Mouse (Mus musculus) G1E (cell line): ENCODE results near the gene Gm20431. TPM values are rescaled to one million over a fixed set of nuclear protein-coding genes. Genes with fewer than 3 reads are reported as not detected.
A peak's percentile ranks its signal among the peaks of the same experiment; 100 is the strongest.

ENCODE experiments used
- ATAC-seq: 2 replicates; pipeline ENCODE4 v1.8.0; 2016; ENCODE audit warnings: mild to moderate bottlenecking; ENCODE audit not compliant: insufficient number of reproducible peaks, poor library complexity, low FRiP score, severe bottlenecking; ENCODE audit errors: extremely low read depth
- DNase-seq: peaks from one replicate; pipeline ENCODE4 v3.0.0; 2012; ENCODE audit warnings: low spot score
- H3K27me3 ChIP-seq: 2 replicates; pipeline ENCODE4 v1.6.1; 2012; ENCODE audit warnings: mild to moderate bottlenecking, low read length, inconsistent platforms; ENCODE audit not compliant: insufficient read depth
- H3K36me3 ChIP-seq: replicated peaks from 2 replicates; pipeline ENCODE3; 2012; ENCODE audit warnings: mild to moderate bottlenecking, inconsistent platforms
- H3K4me1 ChIP-seq: 2 replicates; pipeline ENCODE4 v1.6.1; 2012; ENCODE audit warnings: low read depth, low read length, inconsistent platforms, mixed read lengths; ENCODE audit not compliant: insufficient read depth
- H3K4me3 ChIP-seq: 2 replicates; pipeline ENCODE4 v1.5.1; 2012; ENCODE audit warnings: low read depth, mild to moderate bottlenecking, inconsistent platforms, low read length, moderate library complexity, mixed read lengths
- H3K9me3 ChIP-seq: replicated peaks from 2 replicates; pipeline ENCODE4 v1.6.1; 2012; ENCODE audit warnings: inconsistent platforms
- CTCF ChIP-seq: IDR thresholded peaks from 2 replicates; pipeline ENCODE4 v1.5.1; 2012; ENCODE audit warnings: low read depth, low read length, inconsistent platforms, mixed read lengths
- GATA1 ChIP-seq: IDR thresholded peaks from 2 replicates; pipeline ENCODE4 v1.6.1; 2012; ENCODE audit warnings: borderline replicate concordance, low read length, inconsistent platforms, mixed read lengths
- GATA2 ChIP-seq: IDR thresholded peaks from 2 replicates; pipeline ENCODE4 v1.6.1; 2012; ENCODE audit warnings: low read depth, low read length, inconsistent platforms, borderline replicate concordance
- POLR2AphosphoS5 ChIP-seq: IDR thresholded peaks from 2 replicates; pipeline ENCODE4 v1.6.1; 2012; ENCODE audit warnings: low read depth, low read length, inconsistent platforms; ENCODE audit not compliant: insufficient replicate concordance
- TAL1 ChIP-seq: conservative IDR thresholded peaks from 2 replicates; pipeline ENCODE4 v1.6.1; 2012; ENCODE audit warnings: low read depth, low read length, inconsistent platforms, mixed read lengths
- polyA plus RNA-seq: library from polyadenylated mRNA; stranded (reverse); fragments of >175 nt; gene quantifications from 2 replicates; pipeline ENCODE4 v1.2.3, GENCODE M21; 2012
- total RNA-seq, 2 experiments: library from RNA; stranded (forward) in 1 of 2; stranded (reverse) in 1 of 2; fragments of 200-1000 nt in 1 of 2; fragments of >200 nt in 1 of 2; fragmentation: Nextera tagmentation in 1 of 2; gene quantifications; 2 replicates each; pipeline ENCODE4 v1.2.3; 2014 to 2017

Gene Gm20431
- total and polyA plus RNA-seq, 3 experiments = 0.11 to 6.2 TPM; not detected in 1

GRCm38 (mm10) chr2:167679902-167680430, 18.7 kb upstream of the Gm20431 start:
- no peak for TF ChIP-seq GATA1
- no peak for TF ChIP-seq GATA2
- TF ChIP-seq POLR2AphosphoS5 = no peak
- TF ChIP-seq TAL1 = no peak
- peak; percentile 99 for TF ChIP-seq CTCF
- Histone ChIP-seq H3K4me1 (peaks cover 20% of the 10 kb centered on the region), H3K36me3 (peaks cover 22% of the 10 kb centered on the region), H3K27me3 (peaks cover 2% of the 10 kb centered on the region; the same call in 1 of the 2 replicates), H3K9me3 (no peaks in the 10 kb centered on the region), H3K4me3 (no peak overlapping the region)
- peak; percentile 78 for DNase-seq
- peak; percentile 72 for ATAC-seq

- Histone ChIP-seq H3K4me3 (no peak overlapping the region), H3K36me3 (peaks cover 15% of the 10 kb centered on the region), H3K4me1 (peaks cover 17% of the 10 kb centered on the region), H3K9me3 (no peaks in the 10 kb centered on the region), H3K27me3 (peaks cover 2% of the 10 kb centered on the region; the same call in 1 of the 2 replicates)
- no peak for DNase-seq
- ATAC-seq = no peak
- peak; percentile 21; the same call in 1 of the 2 replicates for TF ChIP-seq CTCF
- no peak for TF ChIP-seq GATA2
Measured at GRCm38 (mm10) chr2:167678600-167678999, 17.3 kb upstream of the Gm20431 start.

- H3K9me3 ChIP-seq = no peaks in the 10 kb centered on the region
Measured at GRCm38 (mm10) chr2:167675120-167675909, 14.0 kb upstream of the Gm20431 start.

GRCm38 (mm10) chr2:167672212-167672685, 11.0 kb upstream of the Gm20431 start:
- TF ChIP-seq POLR2AphosphoS5 (no peak), CTCF (no peak), TAL1 (no peak), GATA2 (no peak), GATA1 (no peak)
- Histone ChIP-seq H3K4me3 (no peak overlapping the region), H3K4me1 (peaks cover 19% of the 10 kb centered on the region), H3K36me3 (peaks cover 5% of the 10 kb centered on the region), H3K27me3 (peaks cover 14% of the 10 kb centered on the region), H3K9me3 (no peaks in the 10 kb centered on the region)
- DNase-seq = no peak
- peak; percentile 80 for ATAC-seq

More at GRCm38 (mm10) chr2:167675120-167675909, 14.0 kb upstream of the Gm20431 start:
- H3K27me3 ChIP-seq = peaks cover 8% of the 10 kb centered on the region; the same call in 1 of the 2 replicates
- DNase-seq = no peak
- H3K4me3 ChIP-seq = no peak overlapping the region
- no peak for ATAC-seq
- peaks cover 11% of the 10 kb centered on the region for H3K36me3 ChIP-seq
- H3K4me1 ChIP-seq = peaks cover 25% of the 10 kb centered on the region
- TF ChIP-seq GATA2 = no peak
- peak; percentile 38; the same call in 1 of the 2 replicates for TF ChIP-seq CTCF

GRCm38 (mm10) chr2:167671101-167671633, 9.9 kb upstream of the Gm20431 start:
- Histone ChIP-seq H3K4me3 (no peak overlapping the region), H3K4me1 (peaks cover 19% of the 10 kb centered on the region), H3K27me3 (peaks cover 18% of the 10 kb centered on the region), H3K9me3 (no peaks in the 10 kb centered on the region), H3K36me3 (peaks cover 4% of the 10 kb centered on the region)
- TF ChIP-seq GATA2 = no peak
- TF ChIP-seq GATA1 = no peak
- TF ChIP-seq CTCF = no peak
- TF ChIP-seq POLR2AphosphoS5 = no peak
- no peak for ATAC-seq
- no peak for DNase-seq

GRCm38 (mm10) chr2:167669398-167669797, 8.1 kb upstream of the Gm20431 start:
- TF ChIP-seq GATA2 = no peak
- no peak for TF ChIP-seq GATA1
- TF ChIP-seq TAL1 = no peak
- no peak for TF ChIP-seq POLR2AphosphoS5
- TF ChIP-seq CTCF = no peak
- Histone ChIP-seq H3K9me3 (no peaks in the 10 kb centered on the region), H3K4me3 (no peak overlapping the region), H3K4me1 (peaks cover 16% of the 10 kb centered on the region), H3K27me3 (peaks cover 25% of the 10 kb centered on the region), H3K36me3 (peaks cover 2% of the 10 kb centered on the region)
- no peak for DNase-seq
- ATAC-seq = no peak
